In genomic region chr11:87592354-87592695, GRCm38 (mm10) we compare ENCODE assay signal across 8 mouse cellular contexts. TPM values are rescaled to one million over a fixed set of nuclear protein-coding genes. Genes with fewer than 3 reads are reported as not detected.
DNase-seq lines count a peak whose midpoint lies in the region; ATAC-seq and TF ChIP-seq lines count a peak whose summit lies in the region.

No protein-coding gene starts in this region.

- peaks cover 3% of the 10 kb centered on the region; the same call in 1 of the 2 replicates for H3K36me3 ChIP-seq in heart, embryonic 15.5 days
- H3K36me3 ChIP-seq in hindbrain, embryonic 12.5 days = peaks cover 11% of the 10 kb centered on the region
- H3K36me3 ChIP-seq in midbrain, embryonic 10.5 days = peaks cover 28% of the 10 kb centered on the region

- ATAC-seq in heart, embryonic 15.5 days (replicated peaks; ENCODE audit: insufficient number of reproducible peaks, insufficient read depth, low FRiP score, low read depth) = no peak
- ATAC-seq in hindbrain, embryonic 12.5 days (ENCODE audit: low FRiP score) = peak; percentile 51; the same call in 1 of the 2 replicates

- under 1% methylated on average over 13 of the region's 15 CpGs for WGBS in heart, embryonic 15.5 days
- WGBS in bone marrow, adult 2 months = 2% methylated on average over 15 of the region's 15 CpGs
- WGBS in hindbrain, embryonic 12.5 days = under 1% methylated on average over 15 of the region's 15 CpGs
- under 1% methylated on average over 15 of the region's 15 CpGs for WGBS in midbrain, embryonic 10.5 days

- H3K27ac ChIP-seq in heart, embryonic 15.5 days = peak overlapping the region; percentile 91
- peak overlapping the region; percentile 95 for H3K27ac ChIP-seq in bone marrow, adult 2 months (ENCODE audit: control insufficient read depth, insufficient read depth, low read depth, low read length, poor library complexity)
- H3K27ac ChIP-seq in hindbrain, embryonic 12.5 days = peak overlapping the region; percentile 90
- H3K27ac ChIP-seq in midbrain, embryonic 10.5 days (replicated peaks) = peak overlapping the region; percentile 93

- H3K4me1 ChIP-seq in heart, embryonic 15.5 days (replicated peaks) = peaks cover 49% of the 10 kb centered on the region
- peaks cover 6% of the 10 kb centered on the region; the same call in 1 of the 2 replicates for H3K4me1 ChIP-seq in bone marrow, adult 2 months (ENCODE audit: control insufficient read depth, insufficient read depth, low read length)
- peaks cover 64% of the 10 kb centered on the region for H3K4me1 ChIP-seq in hindbrain, embryonic 12.5 days
- H3K4me1 ChIP-seq in midbrain, embryonic 10.5 days = peaks cover 80% of the 10 kb centered on the region

- H3K4me2 ChIP-seq in heart, embryonic 15.5 days = peak overlapping the region; percentile 67
- H3K4me2 ChIP-seq in hindbrain, embryonic 12.5 days (replicated peaks) = peak overlapping the region; percentile 80

- DNase-seq in heart, adult 18-20 months = no peak
- DNase-seq in midbrain, embryonic 10.5 days (ENCODE audit: low spot score) = no peak
- DNase-seq in adrenal gland, adult 18-20 months (ENCODE audit: low spot score in 2 of 2) = no peak
- DNase-seq in urinary bladder, postnatal 25 days (ENCODE audit: low spot score) = no peak
- DNase-seq in left cerebral cortex, postnatal 14 days (ENCODE audit: low spot score in 2 of 2) = no peak

- TF ChIP-seq CTCF in bone marrow, adult 2 months (IDR thresholded peaks at IDR 0.05; ENCODE audit: control insufficient read depth, insufficient read depth, low read length) = no peak

- peak overlapping the region; percentile 70 for H3K4me3 ChIP-seq in heart, embryonic 15.5 days
- H3K4me3 ChIP-seq in bone marrow, adult 2 months (replicated peaks; ENCODE audit: control insufficient read depth, low read depth, low read length) = peak overlapping the region; percentile 83
- H3K4me3 ChIP-seq in hindbrain, embryonic 12.5 days = peak overlapping the region; percentile 79
- H3K4me3 ChIP-seq in midbrain, embryonic 10.5 days = peak overlapping the region; percentile 93

- intact Hi-C loops in left cerebral cortex, postnatal 14 days (cut with DNase I) = no loop called here

- H3K9ac ChIP-seq in heart, embryonic 15.5 days = peak overlapping the region; percentile 66
- H3K9ac ChIP-seq in hindbrain, embryonic 12.5 days = peak overlapping the region; percentile 81

- H3K27me3 ChIP-seq in heart, embryonic 15.5 days = no peaks in the 10 kb centered on the region
- no peaks in the 10 kb centered on the region for H3K27me3 ChIP-seq in hindbrain, embryonic 12.5 days
- H3K27me3 ChIP-seq in midbrain, embryonic 10.5 days (ENCODE audit: low read depth, poor library complexity, severe bottlenecking) = no peaks in the 10 kb centered on the region

- no peaks in the 10 kb centered on the region for H3K9me3 ChIP-seq in heart, embryonic 15.5 days (replicated peaks)
- no peaks in the 10 kb centered on the region for H3K9me3 ChIP-seq in hindbrain, embryonic 12.5 days (replicated peaks)
- H3K9me3 ChIP-seq in midbrain, embryonic 10.5 days (replicated peaks) = no peaks in the 10 kb centered on the region

- no peak for TF ChIP-seq POLR2A in bone marrow, adult 2 months (IDR thresholded peaks at IDR 0.05; ENCODE audit: borderline replicate concordance, control insufficient read depth, low read depth, low read length)

RNA-seq across cellular contexts. Expression of gene Mtmr4, which starts 0.4 kb away (rescaled TPM):
- polyA plus RNA-seq in heart, embryonic 15.5 days (2015; fragmentation: Nextera tagmentation; extraction: Ambion mirVana) = 13.1 and 18.4 TPM in 2 replicates
- total RNA-seq in heart, adult 18-20 months (2021) = 10 to 100 TPM; 22.9 to 25.2 TPM
- 8.7 and 9.0 TPM in 2 replicates for polyA plus RNA-seq in bone marrow, adult 2 months (2011; ENCODE audit: insufficient read depth, insufficient read length, low replicate concordance, missing spikeins)
- polyA plus RNA-seq in hindbrain, embryonic 12.5 days (2016; fragmentation: Nextera tagmentation; extraction: Ambion mirVana) = 81.2 and 86.8 TPM in 2 replicates
- 63.5 and 69.8 TPM in 2 replicates for polyA plus RNA-seq in midbrain, embryonic 10.5 days (2016; fragmentation: Nextera tagmentation; extraction: Ambion mirVana)
- total RNA-seq in adrenal gland, adult 18-20 months (2021) = 10 to 100 TPM; 25.6 to 29.7 TPM
- total RNA-seq in left cerebral cortex, postnatal 14 days (2021) = 10 to 100 TPM; 83.5 to 86.6 TPM

RNA-seq across cellular contexts. Expression of gene Sept4, which starts 23.6 kb away (rescaled TPM):
- polyA plus RNA-seq in heart, embryonic 15.5 days (2015; fragmentation: Nextera tagmentation; extraction: Ambion mirVana) = 23.8 and 25.6 TPM in 2 replicates
- total RNA-seq in heart, adult 18-20 months (2021) = 10 to 100 TPM; 31.8 to 37.7 TPM
- 17.5 and 35.6 TPM in 2 replicates for polyA plus RNA-seq in bone marrow, adult 2 months (2011; ENCODE audit: insufficient read depth, insufficient read length, low replicate concordance, missing spikeins)
- polyA plus RNA-seq in hindbrain, embryonic 12.5 days (2016; fragmentation: Nextera tagmentation; extraction: Ambion mirVana) = 13.1 and 14.1 TPM in 2 replicates
- 10.7 and 11.3 TPM in 2 replicates for polyA plus RNA-seq in midbrain, embryonic 10.5 days (2016; fragmentation: Nextera tagmentation; extraction: Ambion mirVana)
- total RNA-seq in adrenal gland, adult 18-20 months (2021) = 10 to 100 TPM; 39.9 to 63.2 TPM
- 100 to 1,000 TPM in 1 of 2 experiments, 10 to 100 TPM in 1; 95.3 to 109 TPM for total RNA-seq in left cerebral cortex, postnatal 14 days (2021)

RNA-seq across cellular contexts. Expression of gene Hsf5, which starts 24.6 kb away (rescaled TPM):
- polyA plus RNA-seq in heart, embryonic 15.5 days (2015; fragmentation: Nextera tagmentation; extraction: Ambion mirVana) = 0.08 and 0.09 TPM in 2 replicates
- not detected for total RNA-seq in heart, adult 18-20 months (2021)
- polyA plus RNA-seq in bone marrow, adult 2 months (2011; ENCODE audit: insufficient read depth, insufficient read length, low replicate concordance, missing spikeins) = not detected in 2 replicates
- polyA plus RNA-seq in hindbrain, embryonic 12.5 days (2016; fragmentation: Nextera tagmentation; extraction: Ambion mirVana) = 0.43 and 0.45 TPM in 2 replicates
- 0.40 and 0.42 TPM in 2 replicates for polyA plus RNA-seq in midbrain, embryonic 10.5 days (2016; fragmentation: Nextera tagmentation; extraction: Ambion mirVana)
- total RNA-seq in adrenal gland, adult 18-20 months (2021) = under 1 TPM; 0.06 to 0.07 TPM
- total RNA-seq in left cerebral cortex, postnatal 14 days (2021) = under 1 TPM; 0.46 to 0.66 TPM

RNA-seq across cellular contexts. Expression of gene Gm11492, which starts 25.9 kb away (rescaled TPM):
- polyA plus RNA-seq in heart, embryonic 15.5 days (2015; fragmentation: Nextera tagmentation; extraction: Ambion mirVana) = not detected in 2 replicates
- total RNA-seq in heart, adult 18-20 months (2021) = not detected
- not detected in 2 replicates for polyA plus RNA-seq in bone marrow, adult 2 months (2011; ENCODE audit: insufficient read depth, insufficient read length, low replicate concordance, missing spikeins)
- polyA plus RNA-seq in hindbrain, embryonic 12.5 days (2016; fragmentation: Nextera tagmentation; extraction: Ambion mirVana) = not detected in 2 replicates
- not detected in 2 replicates for polyA plus RNA-seq in midbrain, embryonic 10.5 days (2016; fragmentation: Nextera tagmentation; extraction: Ambion mirVana)
- not detected for total RNA-seq in adrenal gland, adult 18-20 months (2021)
- total RNA-seq in left cerebral cortex, postnatal 14 days (2021) = under 1 TPM in 1 of 2 experiments, not detected in 1; 0.17 TPM
